Mouse (Mus musculus) liver, embryonic 15.5 days (tissue): Measurements from ENCODE around the gene Zfp664. TPM values are rescaled to one million over a fixed set of nuclear protein-coding genes. Genes with fewer than 3 reads are reported as not detected.

ENCODE experiments used
- ATAC-seq: fragments of 200-750 bp; cut with Nextera tagmentation; 2 replicates; pipeline ENCODE4 v1.8.0; 2017; ENCODE audit warnings: moderate number of reproducible peaks, mild to moderate bottlenecking, moderate library complexity; ENCODE audit not compliant: insufficient read depth
- H3K27ac ChIP-seq: fragments of 300-500 bp; sonication (generic); replicated peaks from 2 replicates; pipeline ENCODE4 v1.5.1; 2015; ENCODE audit warnings: mild to moderate bottlenecking, inconsistent platforms
- H3K27me3 ChIP-seq: fragments of 300-500 bp; sonication (generic); 2 replicates; pipeline ENCODE4 v1.6.1; 2015; ENCODE audit warnings: mild to moderate bottlenecking, inconsistent platforms
- H3K36me3 ChIP-seq: fragments of 300-500 bp; sonication (generic); replicated peaks from 2 replicates; pipeline ENCODE4 v1.6.1; 2015; ENCODE audit warnings: moderate library complexity, mild to moderate bottlenecking, inconsistent platforms
- H3K4me1 ChIP-seq: fragments of 300-500 bp; sonication (generic); replicated peaks from 2 replicates; pipeline ENCODE4 v1.6.1; 2015; ENCODE audit warnings: inconsistent platforms
- H3K4me2 ChIP-seq: fragments of 300-500 bp; sonication (generic); 2 replicates; pipeline ENCODE4 v1.6.1; 2015; ENCODE audit warnings: moderate library complexity, mild to moderate bottlenecking, inconsistent platforms
- H3K4me3 ChIP-seq: fragments of 300-500 bp; sonication (generic); replicated peaks from 2 replicates; pipeline ENCODE4 v1.5.1; 2015; ENCODE audit warnings: mild to moderate bottlenecking, inconsistent platforms
- H3K9ac ChIP-seq: fragments of 300-500 bp; sonication (generic); 2 replicates; pipeline ENCODE4 v1.6.1; 2015; ENCODE audit warnings: moderate library complexity, mild to moderate bottlenecking, inconsistent platforms
- H3K9me3 ChIP-seq: fragments of 300-500 bp; sonication (generic); replicated peaks from 2 replicates; pipeline ENCODE4 v1.6.1; 2016; ENCODE audit warnings: inconsistent platforms
- WGBS: fragments of 180-500 bp; shearing (Covaris S2); methylation state at CpG from one replicate; pipeline ENCODE4 v1.1.7; 2015; ENCODE audit warnings: mixed read lengths; ENCODE audit not compliant: insufficient replicate concordance; 5-methylcytosine and 5-hydroxymethylcytosine counted together
- polyA plus RNA-seq: library from polyadenylated mRNA; unstranded; fragments of >200 nt; fragmentation: Nextera tagmentation; extraction: Ambion mirVana; gene quantifications from 2 replicates; pipeline ENCODE4 v1.2.1, GENCODE M21; 2015

Gene Zfp664
- polyA plus RNA-seq, 1 experiment from 2014 or later, result 11.7 TPM

- no peak for ATAC-seq
- H3K27me3 ChIP-seq, result no peaks in the 10 kb centered on the region
- H3K9me3 ChIP-seq, result no peaks in the 10 kb centered on the region
- 0 out of 2 replicates have a peak, but pooled peaks cover 4% of the 10 kb centered on the region for H3K4me1 ChIP-seq
- WGBS, result 69% methylated on average over 2 of the region's 2 CpGs
- H3K4me3 ChIP-seq, result no peak overlapping the region
- no peak overlapping the region for H3K9ac ChIP-seq
- H3K4me2 ChIP-seq, result no peak overlapping the region
- no peak overlapping the region for H3K27ac ChIP-seq
- H3K36me3 ChIP-seq, result 0 out of 2 replicates have a peak, but pooled peaks cover 6% of the 10 kb centered on the region
These were observed 9.5 kb downstream of the Zfp664 start for GRCm38 (mm10) chr5:124872033-124872432.

GRCm38 (mm10) chr5:124873096-124873495 lies 10.6 kb downstream of the Zfp664 start:
- 0 out of 2 replicates have a peak, but pooled peaks cover 6% of the 10 kb centered on the region for H3K4me1 ChIP-seq
- no peaks in the 10 kb centered on the region for H3K9me3 ChIP-seq
- H3K4me2 ChIP-seq, result no peak overlapping the region
- H3K4me3 ChIP-seq, result no peak overlapping the region
- H3K36me3 ChIP-seq, result no peaks in the 10 kb centered on the region
- no peak for ATAC-seq
- 49% methylated on average over 3 of the region's 3 CpGs for WGBS
- H3K9ac ChIP-seq, result no peak overlapping the region
- no peaks in the 10 kb centered on the region for H3K27me3 ChIP-seq
- no peak overlapping the region for H3K27ac ChIP-seq

GRCm38 (mm10) chr5:124873890-124874601 lies 11.6 kb downstream of the Zfp664 start:
- 78% methylated on average over 6 of the region's 6 CpGs for WGBS
- ATAC-seq, result no peak
- no peak overlapping the region for H3K9ac ChIP-seq

GRCm38 (mm10) chr5:124879251-124879650 lies 16.8 kb downstream of the Zfp664 start:
- 73% methylated on average over 4 of the region's 4 CpGs for WGBS
- H3K9me3 ChIP-seq, result no peaks in the 10 kb centered on the region
- ATAC-seq, result no peak
- no peak overlapping the region for H3K27ac ChIP-seq
- no peaks in the 10 kb centered on the region for H3K27me3 ChIP-seq
- no peak overlapping the region for H3K9ac ChIP-seq
- H3K36me3 ChIP-seq, result 0 out of 2 replicates have a peak, but pooled peaks cover 6% of the 10 kb centered on the region
- H3K4me3 ChIP-seq, result no peak overlapping the region
- no peak overlapping the region for H3K4me2 ChIP-seq
- H3K4me1 ChIP-seq, result 0 out of 2 replicates have a peak, but pooled peaks cover 5% of the 10 kb centered on the region

More at GRCm38 (mm10) chr5:124873890-124874601, 11.6 kb downstream of the Zfp664 start:
- no peaks in the 10 kb centered on the region for H3K9me3 ChIP-seq
- no peak overlapping the region for H3K4me3 ChIP-seq
- no peaks in the 10 kb centered on the region for H3K36me3 ChIP-seq
- no peak overlapping the region for H3K27ac ChIP-seq
- no peaks in the 10 kb centered on the region for H3K27me3 ChIP-seq
- no peak overlapping the region for H3K4me2 ChIP-seq
- H3K4me1 ChIP-seq, result 0 out of 2 replicates have a peak, but pooled peaks cover 9% of the 10 kb centered on the region

- 71% methylated on average over 6 of the region's 6 CpGs for WGBS
These were observed 17.3 kb downstream of the Zfp664 start for GRCm38 (mm10) chr5:124879801-124880200.

GRCm38 (mm10) chr5:124883877-124884276 lies 21.4 kb downstream of the Zfp664 start:
- peaks cover 33% of the 10 kb centered on the region for H3K36me3 ChIP-seq
- no peaks in the 10 kb centered on the region for H3K9me3 ChIP-seq
- WGBS, result 82% methylated on average over 6 of the region's 6 CpGs
- no peak overlapping the region for H3K27ac ChIP-seq
- no peaks in the 10 kb centered on the region for H3K27me3 ChIP-seq
- no peak for ATAC-seq
- H3K9ac ChIP-seq, result no peak overlapping the region
- no peaks in the 10 kb centered on the region for H3K4me1 ChIP-seq
- H3K4me2 ChIP-seq, result no peak overlapping the region
- H3K4me3 ChIP-seq, result no peak overlapping the region

More at GRCm38 (mm10) chr5:124879801-124880200, 17.3 kb downstream of the Zfp664 start:
- H3K27me3 ChIP-seq, result no peaks in the 10 kb centered on the region
- 0 out of 2 replicates have a peak, but pooled peaks cover 11% of the 10 kb centered on the region for H3K36me3 ChIP-seq
- no peak for ATAC-seq
- no peak overlapping the region for H3K4me2 ChIP-seq
- no peak overlapping the region for H3K27ac ChIP-seq
- no peak overlapping the region for H3K9ac ChIP-seq
- H3K4me1 ChIP-seq, result 0 out of 2 replicates have a peak, but pooled peaks cover 5% of the 10 kb centered on the region
- no peak overlapping the region for H3K4me3 ChIP-seq
- no peaks in the 10 kb centered on the region for H3K9me3 ChIP-seq

GRCm38 (mm10) chr5:124888661-124889060 lies 26.2 kb downstream of the Zfp664 start:
- H3K4me2 ChIP-seq, result no peak overlapping the region
- no peaks in the 10 kb centered on the region for H3K27me3 ChIP-seq
- no peaks in the 10 kb centered on the region for H3K9me3 ChIP-seq
- H3K4me3 ChIP-seq, result no peak overlapping the region
- H3K27ac ChIP-seq, result no peak overlapping the region
- peaks cover 32% of the 10 kb centered on the region for H3K36me3 ChIP-seq
- H3K4me1 ChIP-seq, result peaks cover 3% of the 10 kb centered on the region; the same call in 1 of the 2 replicates
- WGBS, result 74% methylated on average over 8 of the region's 8 CpGs
- no peak for ATAC-seq
- H3K9ac ChIP-seq, result no peak overlapping the region

- H3K9ac ChIP-seq, result no peak overlapping the region
- H3K27me3 ChIP-seq, result no peaks in the 10 kb centered on the region
- WGBS, result 54% methylated on average over 3 of the region's 3 CpGs
These were observed 29.5 kb downstream of the Zfp664 start for GRCm38 (mm10) chr5:124891921-124892370.

GRCm38 (mm10) chr5:124896135-124896534 lies 33.6 kb downstream of the Zfp664 start:
- H3K9me3 ChIP-seq, result no peaks in the 10 kb centered on the region
- 58% methylated on average over 7 of the region's 8 CpGs for WGBS
- ATAC-seq, result no peak
- no peak overlapping the region for H3K4me2 ChIP-seq
- H3K9ac ChIP-seq, result no peak overlapping the region
- no peak overlapping the region for H3K27ac ChIP-seq
- no peaks in the 10 kb centered on the region for H3K27me3 ChIP-seq
- H3K4me1 ChIP-seq, result peaks cover 3% of the 10 kb centered on the region; the same call in 1 of the 2 replicates
- H3K4me3 ChIP-seq, result no peak overlapping the region
- no peaks in the 10 kb centered on the region for H3K36me3 ChIP-seq

More at GRCm38 (mm10) chr5:124891921-124892370, 29.5 kb downstream of the Zfp664 start:
- Histone ChIP-seq H3K4me2 (no peak overlapping the region), H3K27ac (0 out of 2 replicates have a peak overlapping the region, but pooled peaks have one; percentile 29), H3K4me1 (peaks cover 3% of the 10 kb centered on the region; the same call in 1 of the 2 replicates), H3K4me3 (no peak overlapping the region), H3K9me3 (no peaks in the 10 kb centered on the region), H3K36me3 (peaks cover 1% of the 10 kb centered on the region; the same call in 1 of the 2 replicates)
- peak; percentile 64 for ATAC-seq

GRCm38 (mm10) chr5:124899945-124900631 lies 37.6 kb downstream of the Zfp664 start:
- H3K4me1 ChIP-seq, result no peaks in the 10 kb centered on the region; the same call in 1 of the 2 replicates
- no peaks in the 10 kb centered on the region for H3K27me3 ChIP-seq
- no peak overlapping the region for H3K4me3 ChIP-seq
- no peak overlapping the region for H3K27ac ChIP-seq
- no peaks in the 10 kb centered on the region for H3K36me3 ChIP-seq
- H3K4me2 ChIP-seq, result no peak overlapping the region
- no peaks in the 10 kb centered on the region for H3K9me3 ChIP-seq
- WGBS, result 30% methylated on average over 20 of the region's 20 CpGs
- no peak for ATAC-seq
- H3K9ac ChIP-seq, result no peak overlapping the region
